Mouse (Mus musculus): ENCODE measurements around the gene Ovch2. TPM values are rescaled to one million over a fixed set of nuclear protein-coding genes. Genes with fewer than 3 reads are reported as not detected.

Gene Ovch2
- total RNA-seq, 2 experiments from 2014 or later: not detected

- no peak for DNase-seq
These were observed 56.6 kb downstream of the Ovch2 start for GRCm38 (mm10) chr7:107744454-107744853.

- no peak for DNase-seq
These were observed 58.0 kb downstream of the Ovch2 start for GRCm38 (mm10) chr7:107742963-107743465.

- DNase-seq: no peak
These were observed 62.3 kb downstream of the Ovch2 start for GRCm38 (mm10) chr7:107738726-107739125.

- DNase-seq: no peak
These were observed 67.8 kb downstream of the Ovch2 start for GRCm38 (mm10) chr7:107733162-107733561.

Other genes starting within 250 kb of the Ovch2 start
- 10 to 100 TPM; 10.5 to 12.7 TPM for gene Olfml1, start 233.8 kb downstream of the Ovch2 start, total RNA-seq (2021)
- gene Ppfibp2, start 206.0 kb downstream of the Ovch2 start, total RNA-seq (2021): 10 to 100 TPM; 16.8 to 20.1 TPM
- not detected for gene 5330417H12Rik, start 176.0 kb downstream of the Ovch2 start, total RNA-seq (2021)
- gene Cyb5r2, start 43.2 kb downstream of the Ovch2 start, total RNA-seq (2021): under 1 TPM; 0.20 to 0.54 TPM
- not detected for gene Olfr467, start 11.1 kb upstream of the Ovch2 start, total RNA-seq (2021)
- not detected for gene Olfr469, start 24.3 kb upstream of the Ovch2 start, total RNA-seq (2021)
- gene Olfr470, start 46.3 kb upstream of the Ovch2 start, total RNA-seq (2021): not detected
- under 1 TPM in 1 of 2 experiments, not detected in 1; 0.05 TPM for gene Olfr472, start 96.7 kb upstream of the Ovch2 start, total RNA-seq (2021)
- not detected for gene Olfr473, start 129.2 kb upstream of the Ovch2 start, total RNA-seq (2021)
- not detected for gene Olfr474, start 153.4 kb upstream of the Ovch2 start, total RNA-seq (2021)
- gene Olfr476, start 163.6 kb upstream of the Ovch2 start, total RNA-seq (2021): not detected
- gene Olfr477, start 185.5 kb upstream of the Ovch2 start, total RNA-seq (2021): not detected
- gene Olfr478, start 232.8 kb upstream of the Ovch2 start, total RNA-seq (2021): not detected
- gene Olfr479, start 249.5 kb upstream of the Ovch2 start, total RNA-seq (2021): not detected

All from gastrocnemius, postnatal 10 days (tissue).